Mouse (Mus musculus): ENCODE results near the gene Serp1.
"Not testable (repeated sequence)": the region's sequence is repeated elsewhere in the genome, so short reads cannot be mapped to it uniquely, and the experiment has no call there.

GRCm38 (mm10) chr3:58475298-58475697 is 50.4 kb downstream of the Serp1 start:
- not testable (repeated sequence) for TF ChIP-seq CTCF (IDR thresholded peaks at IDR 0.05; ENCODE audit: control insufficient read depth, insufficient read depth, insufficient replicate concordance, low read depth, low read length); POLR2A (IDR thresholded peaks at IDR 0.05; ENCODE audit: control insufficient read depth, low read depth, low read length)
